Mouse (Mus musculus) activated CD4-positive, CD25-positive, alpha-beta regulatory T cell, adult 9 weeks (primary cell): ENCODE results near the gene Apoa2. TPM values are rescaled to one million over a fixed set of nuclear protein-coding genes. Genes with fewer than 3 reads are reported as not detected.

Experiments
- polyA plus RNA-seq: library from polyadenylated mRNA; unstranded; fragments of 100-300 nt; shearing (Covaris generic); gene quantifications from one replicate; pipeline ENCODE4 v1.2.1, GENCODE M21; 2017

Gene Apoa2
- polyA plus RNA-seq: not detected

DNA sequence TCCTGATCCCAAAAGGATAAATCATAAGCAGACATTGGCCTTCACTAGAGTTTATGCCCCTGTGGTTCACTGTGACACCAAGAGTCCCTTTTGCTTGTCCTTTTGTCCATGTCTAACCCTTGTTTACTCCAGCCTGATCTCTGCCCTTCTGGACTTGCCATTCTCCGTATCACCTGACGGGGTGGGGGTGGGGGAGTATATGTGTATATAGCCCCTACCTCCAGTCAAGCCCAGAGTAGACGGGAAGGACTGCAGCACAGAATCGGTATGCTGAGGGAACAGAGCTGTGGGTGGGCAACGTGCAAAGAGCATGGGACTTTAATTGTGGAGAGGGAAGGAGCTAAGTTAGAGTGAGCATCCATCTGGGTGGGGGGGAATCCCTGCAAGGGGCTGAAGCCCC is at the start of gene Apoa2:
Apoa2 (plus strand) TSS at position 198 of the 400 bp plus-strand sequence.

GRCm38 (mm10) chr1:171195887-171196397 is 28.9 kb upstream of the Apoa2 start, which contains the start of gene Pcp4l1:
Gene Pcp4l1, minus strand, starts transcription at chr1:171196268.

GRCm38 (mm10) chr1:171213801-171214496 is 10.9 kb upstream of the Apoa2 start, which contains the start of gene Nr1i3:
Gene Nr1i3, plus strand, starts transcription at chr1:171213970.

DNA sequence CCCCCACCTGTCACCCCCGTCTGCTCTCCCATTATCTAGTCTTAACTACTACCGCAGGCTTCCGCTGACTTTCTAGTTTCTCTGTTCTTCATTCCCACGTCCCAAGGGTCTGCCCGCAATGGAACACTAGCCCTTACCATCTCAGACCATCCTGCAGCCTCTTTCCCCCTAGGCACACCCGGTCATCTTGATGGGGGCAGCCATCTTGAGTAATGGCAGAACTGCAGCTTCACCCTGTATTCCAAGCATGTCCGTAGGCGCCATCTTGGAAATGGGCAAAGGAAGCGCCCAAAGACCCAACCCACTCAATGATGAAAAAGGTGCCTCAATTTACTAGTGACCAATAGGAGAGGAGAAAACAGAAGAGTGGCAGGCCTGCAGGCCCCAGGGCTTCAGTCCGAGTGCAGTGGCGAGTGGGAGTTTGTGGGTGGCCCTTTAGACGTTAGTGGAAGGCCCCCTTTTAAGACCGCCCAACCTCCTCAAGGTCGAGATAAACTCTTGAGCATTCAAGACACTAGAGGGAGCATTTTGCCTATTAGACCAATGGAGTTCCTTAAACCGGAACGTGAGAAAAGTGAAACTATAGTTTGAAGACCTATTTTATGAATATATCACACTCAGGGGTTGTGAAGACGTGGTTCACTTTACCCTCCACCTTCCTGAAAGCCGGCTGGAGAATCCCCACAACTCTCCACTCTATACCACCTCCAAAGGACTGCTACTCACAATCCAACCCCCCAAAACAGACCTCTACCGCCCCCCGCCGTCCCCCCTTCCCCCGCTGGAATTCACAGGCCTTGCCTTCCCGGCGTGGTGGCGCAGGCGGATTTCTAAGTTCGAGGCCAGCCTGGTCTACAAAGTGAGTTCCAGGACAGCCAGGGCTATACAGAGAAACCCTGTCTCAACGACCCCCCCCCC is 2.4 kb upstream of the Apoa2 start, which contains the start of gene Tomm40l:
Tomm40l (minus strand) TSS at position 277 of the 918 bp plus-strand sequence.

DNA sequence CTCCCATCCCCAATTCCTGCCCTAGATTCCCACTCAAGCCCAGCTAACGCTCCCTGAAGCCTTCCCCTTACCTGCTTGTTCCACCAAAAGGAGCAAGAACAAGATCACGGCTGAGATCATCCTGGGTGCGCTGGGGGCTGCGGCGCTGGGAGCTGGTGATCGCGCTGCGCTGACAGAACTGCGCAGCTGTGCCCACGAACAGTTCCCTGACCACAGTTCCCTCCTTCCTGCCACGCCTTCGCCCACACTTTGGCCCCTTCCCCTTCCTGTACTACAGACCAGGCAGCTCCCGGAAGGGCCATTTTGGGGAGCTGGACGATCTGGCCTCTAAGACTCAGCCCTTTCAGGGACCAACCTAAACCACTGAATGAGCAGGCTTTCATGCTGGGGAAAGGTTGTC is 9.3 kb downstream of the Apoa2 start, which contains the start of gene Fcer1g:
Fcer1g (minus strand) TSS at position 240 of the 400 bp plus-strand sequence.

GRCm38 (mm10) chr1:171249913-171250600 is 25.2 kb downstream of the Apoa2 start, which contains the start of gene Adamts4:
Gene Adamts4, plus strand, starts transcription at chr1:171250421.

GRCm38 (mm10) chr1:171250680-171251593 is 26.1 kb downstream of the Apoa2 start, which contains the start of gene Ndufs2:
Gene Ndufs2, minus strand, starts transcription at chr1:171251388.

GRCm38 (mm10) chr1:171269848-171270572 is 45.2 kb downstream of the Apoa2 start, which contains the start of gene B4galt3:
Gene B4galt3, plus strand, starts transcription at chr1:171270328.

Other genes starting within 250 kb of the Apoa2 start
- 1.4 TPM for gene Fcgr2b, start 248.5 kb upstream of the Apoa2 start, polyA plus RNA-seq
- gene Fcgr4, start 206.1 kb upstream of the Apoa2 start, polyA plus RNA-seq: 0.66 TPM
- 1.9 TPM for gene Fcgr3, start 160.1 kb upstream of the Apoa2 start, polyA plus RNA-seq
- gene Cfap126, start 111.1 kb upstream of the Apoa2 start, polyA plus RNA-seq: 2.1 TPM
- gene Sdhc, start 74.5 kb upstream of the Apoa2 start, polyA plus RNA-seq: 173 TPM
- not detected for gene Mpz, start 74.3 kb upstream of the Apoa2 start, polyA plus RNA-seq
- not detected for gene Pcp4l1, start 28.8 kb upstream of the Apoa2 start, polyA plus RNA-seq
- 0.38 TPM for gene Nr1i3, start 11.1 kb upstream of the Apoa2 start, polyA plus RNA-seq
- gene Tomm40l, start 2.5 kb upstream of the Apoa2 start, polyA plus RNA-seq: 38.8 TPM
- gene Fcer1g, start 9.3 kb downstream of the Apoa2 start, polyA plus RNA-seq: 10.2 TPM
- not detected for gene Adamts4, start 25.4 kb downstream of the Apoa2 start, polyA plus RNA-seq
- gene Ndufs2, start 26.3 kb downstream of the Apoa2 start, polyA plus RNA-seq: 185 TPM
- 44.0 TPM for gene B4galt3, start 45.3 kb downstream of the Apoa2 start, polyA plus RNA-seq
- 71.0 TPM for gene Ppox, start 56.1 kb downstream of the Apoa2 start, polyA plus RNA-seq
- gene Usp21, start 62.9 kb downstream of the Apoa2 start, polyA plus RNA-seq: 63.3 TPM
- gene Ufc1, start 70.0 kb downstream of the Apoa2 start, polyA plus RNA-seq: 67.8 TPM
- gene Dedd, start 104.1 kb downstream of the Apoa2 start, polyA plus RNA-seq: 41.6 TPM
- gene Nit1, start 120.6 kb downstream of the Apoa2 start, polyA plus RNA-seq: 57.0 TPM
- gene Pfdn2, start 120.6 kb downstream of the Apoa2 start, polyA plus RNA-seq: 113 TPM
- gene Klhdc9, start 135.7 kb downstream of the Apoa2 start, polyA plus RNA-seq: 0.24 TPM
- gene Nectin4, start 145.0 kb downstream of the Apoa2 start, polyA plus RNA-seq: 0.17 TPM
- 268 TPM for gene Arhgap30, start 163.9 kb downstream of the Apoa2 start, polyA plus RNA-seq
- 97.6 TPM for gene Usf1, start 186.3 kb downstream of the Apoa2 start, polyA plus RNA-seq
- gene Tstd1, start 193.8 kb downstream of the Apoa2 start, polyA plus RNA-seq: 4.0 TPM
- 0.40 TPM for gene F11r, start 212.5 kb downstream of the Apoa2 start, polyA plus RNA-seq